Mouse (Mus musculus) midbrain, embryonic 13.5 days (tissue): ENCODE data around the gene Gpa33. TPM values are rescaled to one million over a fixed set of nuclear protein-coding genes. Genes with fewer than 3 reads are reported as not detected.

Experiments
- ATAC-seq: fragments of 200-750 bp; cut with Nextera tagmentation; 2 replicates; pipeline ENCODE4 v1.8.0; 2017; ENCODE audit warnings: mild to moderate bottlenecking, moderate TSS enrichment, moderate library complexity
- H3K27ac ChIP-seq: fragments of 300-500 bp; sonication (generic); 2 replicates; pipeline ENCODE4 v1.5.1; 2015; ENCODE audit warnings: inconsistent platforms, mild to moderate bottlenecking, moderate library complexity
- H3K27me3 ChIP-seq: fragments of 300-500 bp; sonication (generic); 2 replicates; pipeline ENCODE4 v1.6.1; 2015; ENCODE audit warnings: mild to moderate bottlenecking, inconsistent platforms
- H3K36me3 ChIP-seq: fragments of 300-500 bp; sonication (generic); 2 replicates; pipeline ENCODE4 v1.6.1; 2015; ENCODE audit warnings: mild to moderate bottlenecking, inconsistent platforms
- H3K4me1 ChIP-seq: fragments of 300-500 bp; sonication (generic); replicated peaks from 2 replicates; pipeline ENCODE4 v1.6.1; 2015; ENCODE audit warnings: inconsistent platforms
- H3K4me2 ChIP-seq: fragments of 300-500 bp; sonication (generic); replicated peaks from 2 replicates; pipeline ENCODE4 v1.6.1; 2015; ENCODE audit warnings: moderate library complexity, mild to moderate bottlenecking, inconsistent platforms
- H3K4me3 ChIP-seq: fragments of 300-500 bp; sonication (generic); replicated peaks from 2 replicates; pipeline ENCODE4 v1.5.1; 2015; ENCODE audit warnings: mild to moderate bottlenecking, inconsistent platforms
- H3K9ac ChIP-seq: fragments of 300-500 bp; sonication (generic); replicated peaks from 2 replicates; pipeline ENCODE4 v1.6.1; 2015; ENCODE audit warnings: mild to moderate bottlenecking, inconsistent platforms
- H3K9me3 ChIP-seq: fragments of 300-500 bp; sonication (generic); 2 replicates; pipeline ENCODE4 v1.6.1; 2016; ENCODE audit warnings: mild to moderate bottlenecking, inconsistent platforms
- WGBS: fragments of 180-500 bp; shearing (Covaris S2); methylation state at CpG from one replicate; pipeline ENCODE4 v1.1.7; 2015; 5-methylcytosine and 5-hydroxymethylcytosine counted together
- polyA plus RNA-seq: library from polyadenylated mRNA; unstranded; fragments of >200 nt; fragmentation: Nextera tagmentation; extraction: Ambion mirVana; gene quantifications from 2 replicates; pipeline ENCODE4 v1.2.1, GENCODE M21; 2015

The Gpa33 gene
- polyA plus RNA-seq, 1 experiment from 2014 or later, result not detected

DNA sequence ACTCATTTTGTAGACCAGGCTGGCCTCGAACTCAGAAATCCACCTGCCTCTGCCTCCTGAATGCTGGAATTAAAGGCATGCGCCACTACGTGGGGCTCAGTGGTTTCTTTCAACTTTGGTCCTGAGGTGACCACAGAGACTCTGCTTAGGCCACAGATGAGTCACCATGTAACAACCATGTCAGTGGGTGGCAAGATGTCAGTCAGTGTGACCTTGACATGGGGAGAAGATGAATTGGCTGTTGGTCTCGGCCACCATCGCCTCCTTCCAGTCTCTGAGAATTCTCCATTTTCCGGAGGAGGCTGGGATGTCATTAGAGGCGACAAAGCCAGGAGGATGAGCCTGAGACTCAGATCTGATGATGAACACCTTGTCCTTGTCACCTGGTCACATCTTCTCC lies 39.7 kb downstream of the Gpa33 start:
- no peak for ATAC-seq
- H3K4me3 ChIP-seq, result no peak overlapping the region
- WGBS, result 88% methylated on average over 7 of the region's 7 CpGs
- H3K4me1 ChIP-seq, result no peaks in the 10 kb centered on the region
- no peaks in the 10 kb centered on the region for H3K36me3 ChIP-seq
- H3K9me3 ChIP-seq, result no peaks in the 10 kb centered on the region
- no peak overlapping the region for H3K9ac ChIP-seq
- no peak overlapping the region for H3K4me2 ChIP-seq
- no peaks in the 10 kb centered on the region for H3K27me3 ChIP-seq
- H3K27ac ChIP-seq, result no peak overlapping the region

DNA sequence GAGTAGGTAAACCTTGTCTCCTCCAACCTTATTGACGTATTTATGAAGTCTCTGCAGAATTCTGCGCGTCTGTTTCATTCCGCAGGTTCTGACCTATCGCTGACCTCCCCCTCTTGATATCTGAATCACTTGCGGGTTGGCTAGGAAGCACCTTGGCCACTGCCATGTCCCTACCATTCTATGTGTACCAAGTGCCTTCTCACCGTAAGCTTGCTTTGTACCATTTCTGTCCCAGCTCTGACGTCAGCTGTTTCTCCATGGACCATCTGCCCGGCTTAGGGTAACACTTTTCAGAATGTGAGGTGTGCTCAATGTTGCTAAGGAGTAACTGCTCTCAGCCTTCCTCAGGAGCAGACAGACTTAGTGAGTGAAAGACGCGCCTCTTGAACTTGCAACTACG lies 40.8 kb downstream of the Gpa33 start:
- no peak overlapping the region for H3K9ac ChIP-seq
- H3K4me1 ChIP-seq, result no peaks in the 10 kb centered on the region
- no peak overlapping the region for H3K27ac ChIP-seq
- H3K9me3 ChIP-seq, result no peaks in the 10 kb centered on the region
- H3K36me3 ChIP-seq, result no peaks in the 10 kb centered on the region
- H3K4me3 ChIP-seq, result no peak overlapping the region
- H3K27me3 ChIP-seq, result no peaks in the 10 kb centered on the region
- ATAC-seq, result no peak
- WGBS, result 95% methylated on average over 12 of the region's 12 CpGs
- H3K4me2 ChIP-seq, result no peak overlapping the region

DNA sequence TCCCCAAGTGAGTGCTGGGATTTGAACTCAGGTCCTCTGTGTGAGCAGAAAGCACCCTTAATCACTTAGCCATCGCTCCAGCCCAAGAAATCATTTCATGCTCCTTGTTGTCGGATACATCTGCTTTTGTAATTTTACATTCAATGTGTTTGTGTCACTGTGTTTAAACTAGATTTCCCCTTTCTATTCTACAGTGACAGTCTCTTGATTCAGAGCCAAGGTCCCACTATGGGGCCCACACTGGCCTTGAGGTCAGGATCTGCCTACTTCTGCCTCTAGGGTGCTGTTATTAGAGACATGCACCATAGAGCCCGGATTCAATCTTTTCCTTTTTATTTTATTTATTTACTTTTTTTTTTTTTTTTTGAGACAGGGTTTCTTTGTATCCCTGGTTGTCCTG lies 43.0 kb downstream of the Gpa33 start:
- H3K9me3 ChIP-seq, result no peaks in the 10 kb centered on the region
- H3K27me3 ChIP-seq, result no peaks in the 10 kb centered on the region
- H3K4me2 ChIP-seq, result no peak overlapping the region
- no peak overlapping the region for H3K27ac ChIP-seq
- no peak overlapping the region for H3K4me3 ChIP-seq
- WGBS, result 85% methylated on average over 3 of the region's 3 CpGs
- no peak for ATAC-seq
- no peak overlapping the region for H3K9ac ChIP-seq
- H3K36me3 ChIP-seq, result no peaks in the 10 kb centered on the region
- no peaks in the 10 kb centered on the region for H3K4me1 ChIP-seq

DNA sequence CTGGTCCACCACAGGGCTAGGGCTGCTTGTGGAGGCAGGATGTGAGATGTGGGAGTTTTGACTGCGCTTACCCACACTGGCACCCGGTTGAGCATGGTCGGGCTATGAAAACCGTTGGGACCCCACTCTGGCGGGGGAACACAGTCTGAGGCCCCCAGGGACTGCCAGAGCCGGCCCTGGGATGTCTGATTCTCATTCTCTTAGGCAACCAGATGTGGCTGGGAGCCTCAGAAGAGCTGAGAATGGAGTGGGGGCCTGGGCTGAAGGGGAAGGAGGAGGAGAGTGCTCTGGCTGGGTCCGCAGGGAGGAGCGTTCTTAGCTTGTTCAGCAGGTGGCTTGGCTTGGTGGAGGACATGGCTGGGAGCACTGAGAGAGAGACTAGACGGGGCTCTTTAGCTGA lies 43.6 kb downstream of the Gpa33 start:
- Histone ChIP-seq H3K9me3 (no peaks in the 10 kb centered on the region), H3K4me2 (no peak overlapping the region), H3K27ac (no peak overlapping the region), H3K9ac (no peak overlapping the region), H3K36me3 (no peaks in the 10 kb centered on the region), H3K4me1 (no peaks in the 10 kb centered on the region), H3K4me3 (no peak overlapping the region), H3K27me3 (no peaks in the 10 kb centered on the region)
- 75% methylated on average over 9 of the region's 9 CpGs for WGBS
- ATAC-seq, result no peak

DNA sequence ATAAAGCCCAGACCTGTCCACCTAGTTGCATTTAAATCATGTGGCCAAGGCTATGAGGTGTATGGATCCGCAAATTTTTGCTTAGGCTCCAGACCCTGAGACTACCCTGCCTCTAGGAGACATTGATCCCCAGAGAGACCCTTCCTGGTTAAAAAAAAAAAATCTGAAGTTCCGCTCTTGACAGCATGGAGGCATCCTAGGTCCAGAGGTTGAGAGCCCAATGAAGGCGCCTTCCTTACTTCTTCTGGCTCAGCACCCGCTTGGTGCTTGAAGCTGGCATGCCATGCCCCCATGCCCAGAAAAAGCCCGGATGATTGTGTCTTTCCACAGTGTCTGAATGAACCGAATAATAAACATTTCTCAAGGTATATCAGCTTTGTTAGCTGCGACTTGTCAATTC lies 51.5 kb downstream of the Gpa33 start:
- H3K4me3 ChIP-seq, result no peak overlapping the region
- H3K4me2 ChIP-seq, result no peak overlapping the region
- no peaks in the 10 kb centered on the region for H3K27me3 ChIP-seq
- no peaks in the 10 kb centered on the region for H3K9me3 ChIP-seq
- WGBS, result 89% methylated on average over 7 of the region's 7 CpGs
- H3K4me1 ChIP-seq, result peaks cover 18% of the 10 kb centered on the region
- no peaks in the 10 kb centered on the region for H3K36me3 ChIP-seq
- no peak overlapping the region for H3K27ac ChIP-seq
- H3K9ac ChIP-seq, result no peak overlapping the region
- no peak for ATAC-seq

DNA sequence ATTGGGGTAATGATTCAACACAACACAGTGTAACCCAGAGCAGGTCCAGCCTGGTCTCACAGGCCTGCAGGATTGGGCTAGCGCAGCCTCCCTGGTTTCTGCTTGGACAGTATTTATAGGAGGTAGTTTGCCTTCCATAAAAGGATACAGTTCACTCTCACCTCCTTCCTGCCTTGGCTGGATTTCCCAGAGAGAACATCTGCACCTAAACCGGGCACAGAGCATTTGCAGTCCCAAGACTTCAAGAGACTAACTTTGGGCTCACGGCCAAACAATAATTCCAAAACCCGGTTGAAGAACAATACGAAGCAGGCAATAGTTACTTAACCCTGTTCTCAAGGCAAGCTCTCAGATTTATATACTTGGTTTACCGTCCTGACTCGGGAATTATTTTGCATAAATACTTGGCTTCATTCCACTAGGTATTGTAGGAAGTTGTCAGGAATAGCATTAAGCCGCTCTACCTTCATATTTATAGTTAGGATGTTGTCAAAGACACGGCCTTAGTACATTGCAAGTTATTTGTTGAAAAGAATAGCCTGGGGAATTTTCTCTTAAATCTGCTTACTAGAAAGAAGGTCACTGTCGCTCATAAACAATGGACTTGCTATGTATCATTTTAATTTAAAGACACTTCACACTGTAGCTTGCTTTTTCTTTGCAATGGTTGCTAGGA lies 53.1 kb downstream of the Gpa33 start:
- ATAC-seq, result no peak
- no peak overlapping the region for H3K4me3 ChIP-seq
- H3K27me3 ChIP-seq, result no peaks in the 10 kb centered on the region
- H3K36me3 ChIP-seq, result no peaks in the 10 kb centered on the region
- 70% methylated on average over 10 of the region's 10 CpGs for WGBS
- no peak overlapping the region for H3K9ac ChIP-seq
- H3K4me1 ChIP-seq, result peaks cover 18% of the 10 kb centered on the region
- H3K9me3 ChIP-seq, result no peaks in the 10 kb centered on the region
- H3K27ac ChIP-seq, result no peak overlapping the region
- H3K4me2 ChIP-seq, result no peak overlapping the region

DNA sequence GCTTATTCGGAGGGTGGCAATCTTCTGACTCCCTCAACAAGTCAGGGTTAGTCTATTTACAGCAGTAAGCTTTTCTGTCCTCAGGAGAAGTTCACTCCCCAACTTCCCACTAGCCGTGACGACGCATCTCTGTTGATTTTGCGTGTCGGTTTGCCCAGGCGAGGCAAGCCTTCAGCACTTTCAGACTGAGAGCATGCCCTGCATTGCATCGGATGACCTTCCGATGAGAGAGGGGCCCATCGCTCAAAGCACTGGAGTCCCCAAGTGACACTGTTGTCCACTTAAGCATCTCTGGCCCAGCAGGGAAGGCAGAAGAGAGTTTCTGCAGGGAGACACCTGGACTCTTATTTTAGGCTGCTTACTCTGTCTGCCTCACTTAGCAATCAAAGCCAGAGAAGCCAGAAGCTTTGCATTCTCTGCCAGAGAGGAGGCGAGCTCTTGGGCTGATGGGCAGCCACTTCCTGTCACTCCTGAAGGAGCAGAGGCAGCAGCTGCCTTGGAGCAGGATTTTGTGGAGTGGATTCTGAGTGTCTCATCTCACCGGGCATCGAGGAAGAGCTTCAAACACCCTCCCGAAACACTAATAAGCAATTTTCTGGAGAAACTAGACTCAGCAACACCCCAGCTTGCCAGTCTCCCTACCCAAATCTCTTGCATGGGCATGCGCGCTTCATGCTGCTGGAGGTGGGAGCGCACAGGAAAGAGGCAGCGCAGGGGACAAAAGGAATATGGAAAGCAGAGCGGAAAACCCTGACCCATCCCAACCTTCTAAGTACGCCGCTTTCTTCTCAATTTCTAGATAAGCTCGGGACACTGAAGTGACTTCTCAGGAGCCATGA lies 54.6 kb downstream of the Gpa33 start:
- peaks cover 18% of the 10 kb centered on the region for H3K4me1 ChIP-seq
- no peaks in the 10 kb centered on the region for H3K27me3 ChIP-seq
- no peak overlapping the region for H3K4me3 ChIP-seq
- ATAC-seq, result no peak
- H3K9me3 ChIP-seq, result no peaks in the 10 kb centered on the region
- no peak overlapping the region for H3K27ac ChIP-seq
- H3K36me3 ChIP-seq, result no peaks in the 10 kb centered on the region
- H3K9ac ChIP-seq, result no peak overlapping the region
- 85% methylated on average over 22 of the region's 22 CpGs for WGBS
- no peak overlapping the region for H3K4me2 ChIP-seq

DNA sequence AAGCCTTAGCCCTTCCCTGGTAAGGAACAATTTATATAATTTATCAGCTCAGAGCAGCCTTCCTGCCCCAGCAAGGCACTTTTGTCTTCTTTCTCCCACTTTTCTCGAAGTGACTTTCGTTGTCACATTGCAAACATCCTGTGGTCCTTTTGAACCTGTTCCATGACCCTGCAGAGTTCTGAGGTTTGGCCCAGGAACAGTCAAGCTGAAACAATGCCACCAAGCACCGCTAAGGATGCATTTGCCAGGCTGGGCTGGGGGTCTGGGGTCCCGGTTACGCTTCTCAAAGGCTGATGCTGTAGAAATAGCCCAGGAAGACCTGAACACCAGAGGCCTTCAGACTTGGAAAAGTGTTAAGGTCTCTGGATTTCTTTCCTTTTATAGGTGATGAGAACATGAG lies 55.3 kb downstream of the Gpa33 start:
- H3K27ac ChIP-seq, result no peak overlapping the region
- no peak overlapping the region for H3K4me2 ChIP-seq
- no peak overlapping the region for H3K4me3 ChIP-seq
- 84% methylated on average over 5 of the region's 5 CpGs for WGBS
- no peaks in the 10 kb centered on the region for H3K36me3 ChIP-seq
- no peaks in the 10 kb centered on the region for H3K9me3 ChIP-seq
- ATAC-seq, result no peak
- H3K4me1 ChIP-seq, result peaks cover 23% of the 10 kb centered on the region
- no peaks in the 10 kb centered on the region for H3K27me3 ChIP-seq
- H3K9ac ChIP-seq, result no peak overlapping the region

DNA sequence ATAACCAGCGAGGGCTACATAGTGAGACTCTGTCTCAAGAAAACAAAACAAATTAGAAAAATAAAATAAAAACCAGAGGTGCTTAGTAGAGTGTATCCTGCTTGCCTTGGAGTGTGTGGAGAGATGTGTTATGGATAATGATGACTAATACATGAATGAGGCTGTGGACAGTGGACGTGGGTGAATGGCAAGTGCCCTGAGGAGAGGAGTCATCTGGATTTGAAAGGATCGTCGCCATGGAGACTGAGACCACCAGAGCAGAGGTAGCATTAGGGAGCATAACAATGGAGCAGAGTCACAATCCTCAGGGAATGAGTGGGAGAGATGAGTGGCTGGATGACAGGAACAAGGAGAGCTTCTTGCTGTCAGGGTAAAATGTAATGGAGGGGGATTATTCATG lies 59.8 kb downstream of the Gpa33 start:
- H3K4me1 ChIP-seq, result peaks cover 5% of the 10 kb centered on the region
- no peaks in the 10 kb centered on the region for H3K9me3 ChIP-seq
- H3K36me3 ChIP-seq, result no peaks in the 10 kb centered on the region
- no peak overlapping the region for H3K9ac ChIP-seq
- H3K27ac ChIP-seq, result no peak overlapping the region
- H3K27me3 ChIP-seq, result no peaks in the 10 kb centered on the region
- H3K4me3 ChIP-seq, result no peak overlapping the region
- H3K4me2 ChIP-seq, result no peak overlapping the region
- WGBS, result 55% methylated on average over 4 of the region's 4 CpGs
- ATAC-seq, result peak; percentile 79

DNA sequence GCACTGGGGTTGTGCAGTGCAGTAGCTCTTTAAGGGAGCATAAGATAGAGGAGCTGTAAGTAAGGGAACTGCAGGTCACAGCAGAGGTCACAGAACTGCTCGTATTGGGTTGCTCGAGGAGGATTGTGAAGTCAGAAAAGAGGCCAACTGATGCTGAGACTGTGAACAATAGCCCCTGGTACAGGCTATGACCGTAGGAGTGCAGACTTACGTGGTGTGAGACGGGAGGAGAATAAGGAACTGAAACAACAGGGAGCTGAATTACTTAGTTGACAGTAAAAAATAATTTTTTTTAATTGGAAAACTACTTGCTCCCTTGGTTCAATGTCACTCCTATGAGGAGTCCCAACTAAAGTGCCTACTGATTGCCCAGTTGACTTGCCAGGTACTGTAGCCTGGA lies 74.1 kb downstream of the Gpa33 start:
- 18% methylated on average over 5 of the region's 5 CpGs for WGBS
- Histone ChIP-seq H3K27me3 (no peaks in the 10 kb centered on the region), H3K4me3 (no peak overlapping the region), H3K27ac (no peak overlapping the region), H3K9me3 (no peaks in the 10 kb centered on the region), H3K36me3 (no peaks in the 10 kb centered on the region), H3K4me1 (no peaks in the 10 kb centered on the region), H3K4me2 (no peak overlapping the region), H3K9ac (no peak overlapping the region)
- no peak for ATAC-seq

DNA sequence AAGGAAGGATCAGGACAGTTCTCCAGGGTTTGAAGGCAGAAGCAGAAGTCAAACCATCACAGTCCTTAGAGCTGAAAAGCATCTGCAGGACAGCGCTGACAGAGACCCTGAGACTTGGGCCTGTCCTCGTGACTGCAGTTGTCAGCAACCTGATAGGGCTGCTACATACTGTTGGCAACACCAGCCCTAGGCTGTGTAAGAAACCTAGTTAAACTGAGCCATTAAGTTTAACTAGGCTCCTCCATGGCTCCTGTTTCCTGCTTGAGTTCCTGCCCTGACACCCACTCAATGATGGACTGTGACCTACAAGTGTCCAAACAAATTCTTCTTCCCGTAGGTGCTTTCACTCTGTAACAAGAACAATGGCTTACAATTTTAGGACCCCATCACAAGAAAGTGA lies 75.1 kb downstream of the Gpa33 start:
- H3K27ac ChIP-seq, result no peak overlapping the region
- WGBS, result 91% methylated on average over 3 of the region's 3 CpGs

DNA sequence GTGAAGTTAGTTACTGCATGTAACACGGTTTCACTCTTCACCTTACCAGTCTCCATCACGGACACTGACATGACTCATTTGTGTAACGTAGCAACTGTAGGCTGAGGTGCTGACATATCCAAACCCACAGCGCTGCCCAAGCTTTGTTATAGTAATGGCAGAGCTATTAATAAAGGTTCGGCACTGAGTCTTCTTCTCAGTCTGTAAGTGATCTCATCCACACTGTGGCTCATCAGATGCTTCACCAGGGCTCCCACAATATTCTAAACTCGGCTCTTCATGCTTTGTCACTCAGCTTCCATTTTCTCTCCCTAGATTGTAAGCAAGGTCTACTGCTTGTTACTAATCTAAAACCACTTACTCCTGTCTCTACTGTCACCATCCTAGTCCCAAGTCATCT lies 79.3 kb downstream of the Gpa33 start:
- Histone ChIP-seq H3K27ac (no peak overlapping the region), H3K4me1 (no peaks in the 10 kb centered on the region), H3K4me3 (no peak overlapping the region), H3K36me3 (no peaks in the 10 kb centered on the region), H3K9me3 (no peaks in the 10 kb centered on the region), H3K27me3 (no peaks in the 10 kb centered on the region), H3K9ac (no peak overlapping the region), H3K4me2 (no peak overlapping the region)
- 83% methylated on average over 6 of the region's 6 CpGs for WGBS
- no peak for ATAC-seq

More for the DNA sequence above, 75.1 kb downstream of the Gpa33 start:
- Histone ChIP-seq H3K4me1 (no peaks in the 10 kb centered on the region), H3K4me2 (no peak overlapping the region), H3K9ac (no peak overlapping the region), H3K27me3 (no peaks in the 10 kb centered on the region), H3K9me3 (no peaks in the 10 kb centered on the region), H3K36me3 (no peaks in the 10 kb centered on the region), H3K4me3 (no peak overlapping the region)
- ATAC-seq, result no peak
